ENCODE assay signal across 8 mouse cellular contexts in the genomic region with DNA sequence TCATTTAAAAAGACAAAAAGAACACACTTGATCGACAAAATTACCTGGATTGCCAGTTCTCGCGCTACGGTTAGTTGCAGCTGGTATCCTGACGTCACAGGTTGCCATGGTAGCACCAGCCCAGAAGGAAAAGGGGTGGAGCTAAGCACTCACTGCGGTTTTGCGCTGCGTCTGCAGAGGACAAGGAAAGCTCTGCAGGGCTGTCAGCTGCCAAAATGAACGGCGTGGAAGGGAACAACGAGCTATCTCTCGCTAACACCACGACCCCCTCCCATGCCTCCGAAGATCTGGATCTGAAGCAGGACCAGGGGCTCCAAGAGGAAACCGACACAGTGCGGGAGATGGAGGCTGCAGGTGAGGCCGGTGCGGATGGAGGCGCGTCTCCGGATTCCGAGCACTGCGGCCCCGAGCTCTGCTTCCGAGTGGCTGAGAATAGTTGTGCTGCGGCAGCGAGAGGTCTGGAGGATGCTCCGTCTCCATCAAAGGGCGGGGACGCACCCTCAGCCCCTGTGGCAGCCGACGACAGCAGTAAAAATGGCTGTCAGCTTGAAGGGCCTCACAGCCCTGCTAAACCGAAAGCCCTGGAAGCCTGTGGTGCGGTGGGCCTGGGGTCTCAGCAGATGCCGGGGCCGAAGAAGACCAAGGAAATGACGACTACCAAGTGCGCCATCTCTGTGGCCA. TPM values are rescaled to one million over a fixed set of nuclear protein-coding genes. Genes with fewer than 3 reads are reported as not detected.
A peak's percentile ranks its signal among the peaks of the same experiment; 100 is the strongest.
DNase-seq lines count a peak whose midpoint lies in the region; ATAC-seq and TF ChIP-seq lines count a peak whose summit lies in the region.

A gene (plus strand): TSS at position 144 of the 681 bp plus-strand sequence.

- TF ChIP-seq CTCF in bone marrow macrophage, adult 2 months (IDR thresholded peaks at IDR 0.05; ENCODE audit: low read depth, low read length): no peak

- H3K4me1 ChIP-seq in bone marrow macrophage, adult 2 months (ENCODE audit: control insufficient read depth, insufficient read depth, low read length): peaks cover 17% of the 10 kb centered on the region
- H3K4me1 ChIP-seq in embryonic facial prominence, embryonic 15.5 days: peaks cover 31% of the 10 kb centered on the region
- H3K4me1 ChIP-seq in limb, embryonic 12.5 days (replicated peaks): peaks cover 30% of the 10 kb centered on the region
- H3K4me1 ChIP-seq in midbrain, embryonic 14.5 days (ENCODE audit: control insufficient read depth, insufficient read depth, low read length): peaks cover 45% of the 10 kb centered on the region

- H3K9me3 ChIP-seq in embryonic facial prominence, embryonic 15.5 days (replicated peaks): no peaks in the 10 kb centered on the region
- no peaks in the 10 kb centered on the region for H3K9me3 ChIP-seq in limb, embryonic 12.5 days
- no peaks in the 10 kb centered on the region for H3K9me3 ChIP-seq in midbrain, embryonic 14.5 days (ENCODE audit: control insufficient read depth, low read length)

- H3K9ac ChIP-seq in embryonic facial prominence, embryonic 15.5 days: peak within 1 kb of the TSS; percentile 65
- H3K9ac ChIP-seq in limb, embryonic 12.5 days (replicated peaks): peak within 1 kb of the TSS; percentile 71
- H3K9ac ChIP-seq in midbrain, embryonic 14.5 days (replicated peaks; ENCODE audit: low read length): peak within 1 kb of the TSS; percentile 95

- no peak within 1 kb of the TSS for H3K27ac ChIP-seq in bone marrow macrophage, adult 2 months (ENCODE audit: insufficient read depth, low read depth, low read length)
- peak within 1 kb of the TSS; percentile 91 for H3K27ac ChIP-seq in embryonic facial prominence, embryonic 15.5 days (replicated peaks)
- peak within 1 kb of the TSS; percentile 87 for H3K27ac ChIP-seq in limb, embryonic 12.5 days
- H3K27ac ChIP-seq in midbrain, embryonic 14.5 days (replicated peaks; ENCODE audit: low read depth, low read length): peak within 1 kb of the TSS; percentile 98

- TF ChIP-seq POLR2A in bone marrow macrophage, adult 2 months (IDR thresholded peaks at IDR 0.05; ENCODE audit: borderline replicate concordance, low read depth, low read length): no peak

- DNase-seq in 3T3-L1 (ENCODE audit: low read depth, low spot score): peak; percentile 98
- DNase-seq in heart, adult 8-10 months (ENCODE audit: low spot score): peak; percentile 92
- peak; percentile 91 to 93 for DNase-seq in kidney, adult 8-10 months
- DNase-seq in midbrain, embryonic 14.5 days: peak; percentile 99
- DNase-seq in spleen, adult 12 weeks (ENCODE audit: low spot score): peak; percentile 80

- H3K27me3 ChIP-seq in embryonic facial prominence, embryonic 15.5 days: no peaks in the 10 kb centered on the region
- H3K27me3 ChIP-seq in limb, embryonic 12.5 days: no peaks in the 10 kb centered on the region
- H3K27me3 ChIP-seq in midbrain, embryonic 14.5 days (ENCODE audit: control insufficient read depth, insufficient read depth, low read length): no peaks in the 10 kb centered on the region

- peak within 1 kb of the TSS; percentile 90 for H3K4me2 ChIP-seq in embryonic facial prominence, embryonic 15.5 days (replicated peaks)
- peak within 1 kb of the TSS; percentile 80 for H3K4me2 ChIP-seq in limb, embryonic 12.5 days
- H3K4me2 ChIP-seq in midbrain, embryonic 14.5 days (ENCODE audit: low read length): peak within 1 kb of the TSS; percentile 88

- peak within 1 kb of the TSS; percentile 68 for H3K4me3 ChIP-seq in bone marrow macrophage, adult 2 months (ENCODE audit: insufficient read depth, low read length)
- H3K4me3 ChIP-seq in embryonic facial prominence, embryonic 15.5 days (replicated peaks): peak within 1 kb of the TSS; percentile 74
- peak within 1 kb of the TSS; percentile 72 for H3K4me3 ChIP-seq in limb, embryonic 12.5 days (replicated peaks)
- H3K4me3 ChIP-seq in midbrain, embryonic 14.5 days (replicated peaks; ENCODE audit: low read depth, low read length): peak within 1 kb of the TSS; percentile 81

- ATAC-seq in embryonic facial prominence, embryonic 15.5 days (ENCODE audit: insufficient number of reproducible peaks, low FRiP score, low TSS enrichment, low read depth): peak; percentile 96
- ATAC-seq in limb, embryonic 12.5 days (ENCODE audit: insufficient number of reproducible peaks, insufficient read depth, low FRiP score, low TSS enrichment, low read depth): peak; percentile 98
- peak; percentile 98 for ATAC-seq in midbrain, embryonic 14.5 days (ENCODE audit: low FRiP score, low TSS enrichment)

- WGBS in embryonic facial prominence, embryonic 15.5 days: under 1% methylated on average over 38 of the region's 38 CpGs
- WGBS in limb, embryonic 12.5 days: under 1% methylated on average over 38 of the region's 38 CpGs
- WGBS in midbrain, embryonic 14.5 days: 0% methylated on average over 38 of the region's 38 CpGs

- H3K36me3 ChIP-seq in embryonic facial prominence, embryonic 15.5 days: no peaks in the 10 kb centered on the region
- H3K36me3 ChIP-seq in limb, embryonic 12.5 days: peaks cover 3% of the 10 kb centered on the region; the same call in 1 of the 2 replicates
- peaks cover 4% of the 10 kb centered on the region; the same call in 1 of the 2 replicates for H3K36me3 ChIP-seq in midbrain, embryonic 14.5 days (ENCODE audit: control insufficient read depth, insufficient read depth, low read length)

RNA-seq across cellular contexts. Expression of the gene that starts here (rescaled TPM):
- polyA plus RNA-seq in bone marrow macrophage, adult 2 months (2012; ENCODE audit: insufficient read depth, insufficient read length, missing spikeins): 8.2 and 10.6 TPM in 2 replicates
- polyA plus RNA-seq in embryonic facial prominence, embryonic 15.5 days (2015; fragmentation: Nextera tagmentation; extraction: Ambion mirVana): 17.7 and 21.5 TPM in 2 replicates
- 10 to 100 TPM; 13.9 to 20.4 (median 14.5) TPM for total RNA-seq in heart, adult 8-10 months (2022)
- 24.5 and 25.7 TPM in 2 replicates for polyA plus RNA-seq in limb, embryonic 12.5 days (2016; fragmentation: Nextera tagmentation; extraction: Ambion mirVana)
- 131 and 247 TPM in 2 replicates for polyA plus RNA-seq in midbrain, embryonic 14.5 days (2014; fragmentation: Nextera tagmentation; extraction: Ambion mirVana)
